Mouse (Mus musculus): ENCODE data around the gene Tspyl1. TPM values are rescaled to one million over a fixed set of nuclear protein-coding genes. Genes with fewer than 3 reads are reported as not detected.

Gene Tspyl1
- polyA plus RNA-seq, 1 experiment from 2014 or later: 137 TPM

GRCm38 (mm10) chr10:34309915-34310685 is 28.1 kb downstream of the Tspyl1 start:
- whole genome bisulfite sequencing: 93% methylated on average over 9 of the region's 9 CpGs
- ATAC-seq: no peak
- H3K36me3 ChIP-seq: no peaks in the 10 kb centered on the region
- H3K27ac ChIP-seq: no peak overlapping the region
- H3K4me1 ChIP-seq (replicated peaks): peaks cover 7% of the 10 kb centered on the region
- no peaks in the 10 kb centered on the region for H3K27me3 ChIP-seq
- no peak overlapping the region for H3K4me3 ChIP-seq (replicated peaks)
- H3K4me2 ChIP-seq (replicated peaks): no peak overlapping the region
- no peaks in the 10 kb centered on the region for H3K9me3 ChIP-seq
- no peak overlapping the region for H3K9ac ChIP-seq (replicated peaks)

DNA sequence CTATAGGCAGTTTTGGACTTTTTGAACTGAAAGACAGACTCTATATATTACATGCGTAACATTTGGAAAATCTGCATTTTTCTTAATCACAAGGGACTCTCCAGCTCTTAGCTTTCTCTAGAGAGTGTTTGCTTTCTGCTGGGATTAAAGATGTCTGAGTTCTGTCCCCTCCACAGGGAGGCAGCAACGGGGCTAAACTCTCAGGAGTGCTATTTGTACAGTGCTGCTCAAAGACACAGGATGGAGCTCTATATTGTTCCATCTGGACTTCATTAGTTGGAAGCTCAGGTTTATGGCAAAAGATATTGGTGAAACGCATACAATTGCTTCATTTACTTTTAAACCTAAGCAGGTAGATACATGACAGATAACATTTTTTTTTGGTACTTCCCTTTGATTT is 30.5 kb downstream of the Tspyl1 start:
- no peak for ATAC-seq
- Histone ChIP-seq H3K9me3 (no peaks in the 10 kb centered on the region), H3K9ac (replicated peaks) (no peak overlapping the region), H3K27me3 (no peaks in the 10 kb centered on the region), H3K4me3 (replicated peaks) (no peak overlapping the region), H3K36me3 (no peaks in the 10 kb centered on the region), H3K4me1 (replicated peaks) (peaks cover 30% of the 10 kb centered on the region), H3K4me2 (replicated peaks) (no peak overlapping the region), H3K27ac (no peak overlapping the region)
- 70% methylated on average over 3 of the region's 3 CpGs for WGBS

DNA sequence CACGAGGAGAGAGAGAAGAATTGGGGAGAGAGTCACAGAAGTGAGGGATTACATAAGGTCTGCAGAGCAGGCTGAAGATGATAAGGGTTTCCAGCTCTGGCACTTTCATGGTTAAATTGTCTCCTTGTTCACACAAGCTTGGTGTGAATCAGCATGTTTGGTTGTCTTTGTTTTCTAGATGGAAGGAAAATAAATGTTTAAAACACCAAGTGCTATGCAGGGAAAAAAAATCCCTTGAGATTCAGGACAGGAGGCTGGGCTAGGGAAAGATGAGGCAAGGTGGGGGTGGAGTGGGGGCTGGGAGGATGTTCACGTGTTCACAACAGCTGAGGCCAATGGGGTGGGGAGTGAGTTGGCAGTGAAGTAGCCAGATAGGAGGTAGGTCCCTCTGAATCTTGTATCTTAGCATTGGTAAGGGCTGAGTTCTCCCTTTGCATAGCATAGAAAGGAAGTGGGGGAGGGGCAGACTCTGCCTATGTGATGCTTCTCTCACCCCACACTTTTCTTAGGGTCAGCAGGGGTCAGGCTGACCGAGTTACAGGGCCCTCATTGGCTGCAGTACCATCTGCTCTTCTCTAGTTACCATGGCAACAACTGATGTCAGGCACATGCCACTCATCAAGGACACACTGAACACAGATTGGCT is 34.7 kb downstream of the Tspyl1 start:
- ATAC-seq: peak; percentile 97
- peak overlapping the region; percentile 44; the same call in 1 of the 2 replicates for H3K9ac ChIP-seq (replicated peaks)

DNA sequence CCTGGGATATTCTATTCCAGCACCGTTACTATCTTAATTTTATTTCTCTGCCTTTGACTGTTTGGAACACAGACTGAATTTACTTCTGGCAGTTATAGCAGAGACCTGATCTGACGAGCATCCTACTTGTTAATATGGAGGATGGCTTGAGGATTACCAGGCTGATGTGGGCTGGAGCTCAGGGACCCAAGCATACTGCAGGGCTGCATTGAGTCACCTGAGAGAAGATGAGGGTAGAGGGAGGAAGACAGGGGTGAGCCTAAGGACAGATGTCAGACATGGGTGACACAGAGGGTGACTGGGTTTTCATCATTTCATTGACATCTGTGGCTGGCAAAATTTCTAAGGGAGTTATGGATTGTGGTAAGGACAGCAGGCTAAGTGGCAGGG is 35.2 kb downstream of the Tspyl1 start:
- peak; percentile 83 for ATAC-seq
- Histone ChIP-seq H3K4me3 (replicated peaks) (peak overlapping the region; percentile 24), H3K4me2 (replicated peaks) (peak overlapping the region; percentile 44), H3K4me1 (replicated peaks) (peaks cover 37% of the 10 kb centered on the region), H3K36me3 (no peaks in the 10 kb centered on the region), H3K27ac (peak overlapping the region; percentile 92), H3K27me3 (no peaks in the 10 kb centered on the region), H3K9ac (replicated peaks) (peak overlapping the region; percentile 52; the same call in 1 of the 2 replicates), H3K9me3 (no peaks in the 10 kb centered on the region)
- 12% methylated on average over 2 of the region's 2 CpGs for WGBS

More for the DNA sequence above, 34.7 kb downstream of the Tspyl1 start:
- Histone ChIP-seq H3K36me3 (no peaks in the 10 kb centered on the region), H3K27me3 (no peaks in the 10 kb centered on the region), H3K27ac (peak overlapping the region; percentile 92), H3K4me2 (replicated peaks) (peak overlapping the region; percentile 44), H3K9me3 (no peaks in the 10 kb centered on the region), H3K4me1 (replicated peaks) (peaks cover 37% of the 10 kb centered on the region), H3K4me3 (replicated peaks) (peak overlapping the region; percentile 24)
- WGBS: 0% methylated on average over 3 of the region's 3 CpGs

- 80% methylated on average over 2 of the region's 2 CpGs for WGBS
Measured at GRCm38 (mm10) chr10:34320809-34321208, 38.8 kb downstream of the Tspyl1 start.

GRCm38 (mm10) chr10:34326701-34327100 is 44.7 kb downstream of the Tspyl1 start:
- no peaks in the 10 kb centered on the region for H3K36me3 ChIP-seq
- no peaks in the 10 kb centered on the region for H3K4me1 ChIP-seq (replicated peaks)
- H3K27me3 ChIP-seq: no peaks in the 10 kb centered on the region
- no peak overlapping the region for H3K4me2 ChIP-seq (replicated peaks)
- H3K27ac ChIP-seq: no peak overlapping the region
- H3K9ac ChIP-seq (replicated peaks): no peak overlapping the region
- no peak overlapping the region for H3K4me3 ChIP-seq (replicated peaks)
- no peak; the same call in 1 of the 2 replicates for ATAC-seq
- no peaks in the 10 kb centered on the region for H3K9me3 ChIP-seq
- 22% methylated on average over 4 of the region's 4 CpGs for WGBS

More at GRCm38 (mm10) chr10:34320809-34321208, 38.8 kb downstream of the Tspyl1 start:
- Histone ChIP-seq H3K9ac (replicated peaks) (no peak overlapping the region), H3K4me3 (replicated peaks) (no peak overlapping the region), H3K27me3 (no peaks in the 10 kb centered on the region), H3K4me1 (replicated peaks) (peaks cover 23% of the 10 kb centered on the region), H3K4me2 (replicated peaks) (no peak overlapping the region), H3K27ac (no peak overlapping the region), H3K36me3 (no peaks in the 10 kb centered on the region), H3K9me3 (no peaks in the 10 kb centered on the region)
- no peak for ATAC-seq

- Histone ChIP-seq H3K9ac (replicated peaks) (no peak overlapping the region), H3K27ac (no peak overlapping the region), H3K4me3 (replicated peaks) (no peak overlapping the region), H3K4me2 (replicated peaks) (no peak overlapping the region), H3K27me3 (no peaks in the 10 kb centered on the region), H3K36me3 (no peaks in the 10 kb centered on the region), H3K4me1 (replicated peaks) (no peaks in the 10 kb centered on the region), H3K9me3 (no peaks in the 10 kb centered on the region)
- ATAC-seq: peak; percentile 69
- 69% methylated on average over 5 of the region's 5 CpGs for WGBS
Measured at GRCm38 (mm10) chr10:34327144-34327543, 45.2 kb downstream of the Tspyl1 start.

DNA sequence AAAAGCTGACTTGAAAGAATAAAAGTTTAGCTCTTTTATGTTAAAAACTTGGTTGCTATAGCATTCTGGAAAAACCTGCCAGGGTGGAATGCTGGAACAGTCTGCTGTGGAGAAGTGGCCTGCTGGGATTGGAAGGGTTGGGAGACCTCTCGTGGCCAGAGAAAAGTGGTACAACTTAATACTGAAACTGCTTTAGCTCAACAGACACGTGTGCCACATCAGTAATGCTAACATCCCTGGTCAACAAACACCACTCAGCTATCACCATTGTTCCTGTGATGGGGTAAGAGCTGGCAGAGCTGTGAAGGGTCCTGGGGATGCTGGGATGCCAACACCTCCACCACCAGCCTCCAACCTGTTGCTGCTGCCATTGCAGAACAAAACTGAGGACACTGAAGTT is 46.3 kb downstream of the Tspyl1 start:
- Histone ChIP-seq H3K4me1 (replicated peaks) (no peaks in the 10 kb centered on the region), H3K4me3 (replicated peaks) (no peak overlapping the region), H3K9ac (replicated peaks) (no peak overlapping the region), H3K9me3 (no peaks in the 10 kb centered on the region), H3K4me2 (replicated peaks) (no peak overlapping the region), H3K36me3 (no peaks in the 10 kb centered on the region), H3K27me3 (no peaks in the 10 kb centered on the region), H3K27ac (no peak overlapping the region)
- 2% methylated on average over 2 of the region's 2 CpGs for WGBS
- peak; percentile 88 for ATAC-seq

Other genes with a start within 250 kb of the Tspyl1 start
- not detected in 2 replicates for gene Trappc3l, start 244.6 kb upstream of the Tspyl1 start, polyA plus RNA-seq (2015; fragmentation: Nextera tagmentation; extraction: Ambion mirVana)
- not detected in 2 replicates for gene Calhm4, start 237.9 kb upstream of the Tspyl1 start, polyA plus RNA-seq (2015; fragmentation: Nextera tagmentation; extraction: Ambion mirVana)
- 0.16 and 0.32 TPM in 2 replicates for gene Calhm5, start 185.7 kb upstream of the Tspyl1 start, polyA plus RNA-seq (2015; fragmentation: Nextera tagmentation; extraction: Ambion mirVana)
- 0.19 and 0.31 TPM in 2 replicates for gene Calhm6, start 154.2 kb upstream of the Tspyl1 start, polyA plus RNA-seq (2015; fragmentation: Nextera tagmentation; extraction: Ambion mirVana)
- gene Dse, start 74.5 kb upstream of the Tspyl1 start, polyA plus RNA-seq (2015; fragmentation: Nextera tagmentation; extraction: Ambion mirVana): 6.2 and 6.7 TPM in 2 replicates
- gene Tspyl4, start 15.3 kb downstream of the Tspyl1 start, polyA plus RNA-seq (2015; fragmentation: Nextera tagmentation; extraction: Ambion mirVana): 207 and 216 TPM in 2 replicates
- gene Col10a1, start 107.8 kb downstream of the Tspyl1 start, polyA plus RNA-seq (2015; fragmentation: Nextera tagmentation; extraction: Ambion mirVana): 0.05 TPM in 1 of 2 replicates, not detected in the other
- gene Nt5dc1, start 136.4 kb downstream of the Tspyl1 start, polyA plus RNA-seq (2015; fragmentation: Nextera tagmentation; extraction: Ambion mirVana): 2.7 and 2.8 TPM in 2 replicates
- gene Frk, start 201.2 kb downstream of the Tspyl1 start, polyA plus RNA-seq (2015; fragmentation: Nextera tagmentation; extraction: Ambion mirVana): 0.51 and 0.52 TPM in 2 replicates